Mouse (Mus musculus) activated CD4-positive, CD25-positive, alpha-beta regulatory T cell, adult 9 weeks (primary cell): ENCODE data around the gene Txndc16. TPM values are rescaled to one million over a fixed set of nuclear protein-coding genes. Genes with fewer than 3 reads are reported as not detected.

ENCODE experiments used
- polyA plus RNA-seq: library from polyadenylated mRNA; unstranded; fragments of 100-300 nt; shearing (Covaris generic); gene quantifications from one replicate; pipeline ENCODE4 v1.2.1, GENCODE M21; 2017

The Txndc16 gene
- 15.1 TPM for polyA plus RNA-seq

GRCm38 (mm10) chr14:45220090-45220956 is at the start of gene Txndc16:
Txndc16 (minus strand) TSS chr14:45220328.

GRCm38 (mm10) chr14:45219281-45220089 is 643 bp downstream of the Txndc16 start, which contains the start of gene Gpr137c:
Gpr137c (plus strand) TSS chr14:45219717.

Other genes with a start within 250 kb of the Txndc16 start
- gene Ptger2, start 232.1 kb downstream of the Txndc16 start, polyA plus RNA-seq = 76.1 TPM
- gene Gpr137c, start 611 bp downstream of the Txndc16 start, polyA plus RNA-seq = 0.13 TPM
- 18.4 TPM for gene Ero1l, start 98.4 kb upstream of the Txndc16 start, polyA plus RNA-seq
- gene Psmc6, start 109.5 kb upstream of the Txndc16 start, polyA plus RNA-seq = 157 TPM
- gene Styx, start 130.8 kb upstream of the Txndc16 start, polyA plus RNA-seq = 5.8 TPM
- 98.0 TPM for gene Gnpnat1, start 184.6 kb upstream of the Txndc16 start, polyA plus RNA-seq